Mouse (Mus musculus): ENCODE data around the gene 9430015G10Rik. TPM values are rescaled to one million over a fixed set of nuclear protein-coding genes. Genes with fewer than 3 reads are reported as not detected.

Gene 9430015G10Rik
- total and polyA plus RNA-seq, 2 experiments from 2014 or later = 25.2 to 28.1 TPM

DNA sequence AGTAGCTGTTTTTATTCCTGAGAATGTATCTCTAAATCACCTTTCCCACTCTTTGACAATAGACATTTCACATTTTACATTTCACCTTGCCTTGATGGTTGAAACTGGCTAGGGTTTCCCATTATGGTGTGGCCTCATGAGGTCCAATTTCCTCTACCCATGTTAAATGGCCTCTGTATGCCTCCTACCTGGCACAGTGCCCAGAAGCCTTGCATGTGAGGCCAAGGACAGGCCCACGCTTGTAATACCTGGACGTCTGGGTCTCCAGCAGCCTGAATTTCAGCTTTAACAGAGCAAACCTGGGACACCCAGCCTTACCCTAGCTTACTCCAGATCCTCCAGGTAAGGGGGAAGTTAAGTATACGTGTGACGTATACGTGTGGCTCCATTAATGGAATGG is 26.4 kb upstream of the 9430015G10Rik start:
- Histone ChIP-seq H3K27me3 (ENCODE audit: insufficient read depth, low read length) (no peaks in the 10 kb centered on the region), H3K4me3 (ENCODE audit: low read depth, low read length) (no peak overlapping the region), H3K9ac (replicated peaks; ENCODE audit: low read length, poor library complexity, severe bottlenecking) (no peak overlapping the region), H3K4me1 (ENCODE audit: insufficient read depth, low read length) (no peaks in the 10 kb centered on the region), H3K27ac (ENCODE audit: low read depth, low read length) (no peak overlapping the region), H3K36me3 (ENCODE audit: insufficient read depth, low read length) (no peaks in the 10 kb centered on the region), H3K4me2 (ENCODE audit: low read depth, low read length, poor library complexity, severe bottlenecking) (no peak overlapping the region), H3K9me3 (ENCODE audit: low read length) (no peaks in the 10 kb centered on the region)
- DNase-seq (ENCODE audit: low spot score) = no peak
- no peak for TF ChIP-seq CTCF (IDR thresholded peaks at IDR 0.05)
- ATAC-seq (ENCODE audit: low FRiP score) = no peak
- 84% methylated on average over 5 of the region's 5 CpGs for WGBS

- WGBS = 85% methylated on average over 9 of the region's 9 CpGs
- TF ChIP-seq CTCF (IDR thresholded peaks at IDR 0.05) = no peak
- no peaks in the 10 kb centered on the region for H3K4me1 ChIP-seq (ENCODE audit: insufficient read depth, low read length)
- no peaks in the 10 kb centered on the region for H3K36me3 ChIP-seq (ENCODE audit: insufficient read depth, low read length)
- no peak overlapping the region for H3K4me2 ChIP-seq (ENCODE audit: low read depth, low read length, poor library complexity, severe bottlenecking)
- ATAC-seq (ENCODE audit: low FRiP score) (no peak), DNase-seq (ENCODE audit: low spot score) (no peak)
- H3K9ac ChIP-seq (replicated peaks; ENCODE audit: low read length, poor library complexity, severe bottlenecking) = no peak overlapping the region
- no peaks in the 10 kb centered on the region for H3K27me3 ChIP-seq (ENCODE audit: insufficient read depth, low read length)
- H3K27ac ChIP-seq (ENCODE audit: low read depth, low read length) = no peak overlapping the region
- no peaks in the 10 kb centered on the region for H3K9me3 ChIP-seq (ENCODE audit: low read length)
- H3K4me3 ChIP-seq (ENCODE audit: low read depth, low read length) = no peak overlapping the region
These were observed 25.5 kb upstream of the 9430015G10Rik start for GRCm38 (mm10) chr4:156084096-156084879.

GRCm38 (mm10) chr4:156085256-156085655 is 24.5 kb upstream of the 9430015G10Rik start:
- WGBS = 87% methylated on average over 8 of the region's 8 CpGs
- TF ChIP-seq CTCF (IDR thresholded peaks at IDR 0.05) = no peak
- H3K4me2 ChIP-seq (ENCODE audit: low read depth, low read length, poor library complexity, severe bottlenecking) = no peak overlapping the region
- H3K4me1 ChIP-seq (ENCODE audit: insufficient read depth, low read length) = no peaks in the 10 kb centered on the region
- H3K27ac ChIP-seq (ENCODE audit: low read depth, low read length) = no peak overlapping the region
- ATAC-seq (ENCODE audit: low FRiP score) (no peak), DNase-seq (ENCODE audit: low spot score) (no peak)
- no peak overlapping the region for H3K9ac ChIP-seq (replicated peaks; ENCODE audit: low read length, poor library complexity, severe bottlenecking)
- no peaks in the 10 kb centered on the region for H3K36me3 ChIP-seq (ENCODE audit: insufficient read depth, low read length)
- H3K9me3 ChIP-seq (ENCODE audit: low read length) = no peaks in the 10 kb centered on the region
- no peaks in the 10 kb centered on the region for H3K27me3 ChIP-seq (ENCODE audit: insufficient read depth, low read length)
- no peak overlapping the region for H3K4me3 ChIP-seq (ENCODE audit: low read depth, low read length)

DNA sequence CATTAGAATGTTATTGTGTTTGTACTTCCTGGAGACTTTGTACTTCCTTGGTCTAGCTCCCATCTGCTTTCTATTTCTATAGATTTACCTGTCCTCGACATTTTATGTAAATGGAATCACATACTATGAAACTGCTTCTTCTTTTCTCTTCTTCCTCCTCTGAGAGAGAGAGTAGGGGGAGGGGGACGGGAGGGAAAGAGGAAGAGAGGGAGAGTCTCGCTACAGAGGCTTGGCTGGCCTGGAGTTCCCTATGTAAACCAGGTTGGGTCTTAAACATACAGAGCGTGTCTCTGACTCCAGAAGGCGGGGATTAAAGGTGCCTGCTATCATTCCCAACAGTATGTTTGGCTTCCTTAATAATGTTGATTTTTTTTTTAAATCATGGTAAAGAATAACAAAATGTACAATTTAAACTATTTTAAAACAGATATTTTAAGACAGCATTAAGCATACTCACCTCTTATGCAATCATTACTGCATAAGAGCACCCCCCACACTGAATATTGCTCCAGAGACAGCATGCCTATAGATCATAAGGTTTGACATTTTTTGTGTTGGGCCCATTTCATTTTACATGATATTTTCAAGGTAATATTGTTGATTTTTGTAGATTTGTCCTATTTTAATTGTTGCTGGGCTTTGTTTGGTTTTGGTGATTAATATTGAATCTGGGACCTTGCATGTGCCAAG is 22.2 kb upstream of the 9430015G10Rik start:
- ATAC-seq (ENCODE audit: low FRiP score) = no peak

GRCm38 (mm10) chr4:156091236-156091635 is 18.5 kb upstream of the 9430015G10Rik start:
- WGBS = 63% methylated on average over 1 of the region's 1 CpGs
- no peak for ATAC-seq (ENCODE audit: low FRiP score)
- Histone ChIP-seq H3K9ac (replicated peaks; ENCODE audit: low read length, poor library complexity, severe bottlenecking) (no peak overlapping the region), H3K4me2 (ENCODE audit: low read depth, low read length, poor library complexity, severe bottlenecking) (no peak overlapping the region), H3K4me1 (ENCODE audit: insufficient read depth, low read length) (no peaks in the 10 kb centered on the region), H3K4me3 (ENCODE audit: low read depth, low read length) (no peak overlapping the region), H3K9me3 (ENCODE audit: low read length) (no peaks in the 10 kb centered on the region), H3K36me3 (ENCODE audit: insufficient read depth, low read length) (no peaks in the 10 kb centered on the region), H3K27ac (ENCODE audit: low read depth, low read length) (no peak overlapping the region), H3K27me3 (ENCODE audit: insufficient read depth, low read length) (no peaks in the 10 kb centered on the region)
- no peak for DNase-seq (ENCODE audit: low spot score)
- no peak for TF ChIP-seq CTCF (IDR thresholded peaks at IDR 0.05)

More for the DNA sequence above, 22.2 kb upstream of the 9430015G10Rik start:
- no peaks in the 10 kb centered on the region for H3K36me3 ChIP-seq (ENCODE audit: insufficient read depth, low read length)
- H3K4me3 ChIP-seq (ENCODE audit: low read depth, low read length) = no peak overlapping the region
- no peak for TF ChIP-seq CTCF (IDR thresholded peaks at IDR 0.05)
- no peak overlapping the region for H3K27ac ChIP-seq (ENCODE audit: low read depth, low read length)
- no peaks in the 10 kb centered on the region for H3K4me1 ChIP-seq (ENCODE audit: insufficient read depth, low read length)
- WGBS = 37% methylated on average over 5 of the region's 5 CpGs
- no peaks in the 10 kb centered on the region for H3K27me3 ChIP-seq (ENCODE audit: insufficient read depth, low read length)
- H3K4me2 ChIP-seq (ENCODE audit: low read depth, low read length, poor library complexity, severe bottlenecking) = no peak overlapping the region
- H3K9me3 ChIP-seq (ENCODE audit: low read length) = no peaks in the 10 kb centered on the region
- no peak overlapping the region for H3K9ac ChIP-seq (replicated peaks; ENCODE audit: low read length, poor library complexity, severe bottlenecking)
- no peak for DNase-seq (ENCODE audit: low spot score)

DNA sequence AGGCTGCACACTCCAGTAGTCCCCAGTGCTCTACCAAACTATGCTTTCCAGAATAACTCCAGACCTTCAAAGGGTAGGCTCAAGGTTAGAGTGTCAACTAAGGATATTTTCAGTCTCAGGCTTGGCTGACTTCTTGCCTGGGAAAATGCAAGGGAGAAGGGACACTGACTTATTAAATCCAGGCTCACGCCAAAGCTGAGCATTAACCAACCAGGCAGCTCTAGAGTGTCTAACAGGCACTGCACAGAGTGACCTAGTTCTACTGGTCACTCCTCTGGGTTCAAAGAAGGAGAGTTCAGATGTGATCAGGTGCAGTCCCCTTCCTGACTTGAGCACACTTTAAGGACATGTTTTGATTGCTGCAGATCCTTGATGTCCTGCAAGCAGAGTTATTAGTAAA is 17.0 kb upstream of the 9430015G10Rik start:
- Histone ChIP-seq H3K4me1 (ENCODE audit: insufficient read depth, low read length) (no peaks in the 10 kb centered on the region), H3K9ac (replicated peaks; ENCODE audit: low read length, poor library complexity, severe bottlenecking) (no peak overlapping the region), H3K4me3 (ENCODE audit: low read depth, low read length) (no peak overlapping the region), H3K4me2 (ENCODE audit: low read depth, low read length, poor library complexity, severe bottlenecking) (no peak overlapping the region), H3K27ac (ENCODE audit: low read depth, low read length) (no peak overlapping the region), H3K9me3 (ENCODE audit: low read length) (no peaks in the 10 kb centered on the region), H3K36me3 (ENCODE audit: insufficient read depth, low read length) (no peaks in the 10 kb centered on the region), H3K27me3 (ENCODE audit: insufficient read depth, low read length) (no peaks in the 10 kb centered on the region)
- WGBS = 100% methylated on average over 1 of the region's 1 CpGs
- TF ChIP-seq CTCF (IDR thresholded peaks at IDR 0.05) = no peak
- ATAC-seq (ENCODE audit: low FRiP score) (no peak), DNase-seq (ENCODE audit: low spot score) (no peak)

All from midbrain, postnatal 0 days (tissue).